Mouse (Mus musculus): ENCODE data around the gene Rgl1. TPM values are rescaled to one million over a fixed set of nuclear protein-coding genes. Genes with fewer than 3 reads are reported as not detected.

Gene Rgl1
- polyA plus RNA-seq, 1 experiment from 2014 or later, result 63.8 TPM

GRCm38 (mm10) chr1:152727604-152728236 is 38.4 kb downstream of the Rgl1 start:
- no peaks in the 10 kb centered on the region for H3K9me3 ChIP-seq (ENCODE audit: control insufficient read depth, low read length)
- H3K27me3 ChIP-seq (ENCODE audit: control insufficient read depth, insufficient read depth, low read length), result no peaks in the 10 kb centered on the region
- 40% methylated on average over 4 of the region's 5 CpGs for WGBS
- ATAC-seq (ENCODE audit: low FRiP score, low TSS enrichment), result no peak
- H3K27ac ChIP-seq (ENCODE audit: low read depth, low read length), result no peak overlapping the region
- H3K4me1 ChIP-seq (ENCODE audit: control insufficient read depth, insufficient read depth, low read length), result no peaks in the 10 kb centered on the region
- H3K36me3 ChIP-seq (ENCODE audit: control insufficient read depth, insufficient read depth, low read length), result no peaks in the 10 kb centered on the region
- H3K4me3 ChIP-seq (ENCODE audit: low read length), result no peak overlapping the region
- H3K4me2 ChIP-seq (replicated peaks; ENCODE audit: low read depth, low read length), result no peak overlapping the region
- no peak overlapping the region for H3K9ac ChIP-seq (ENCODE audit: low read depth, low read length)

GRCm38 (mm10) chr1:152726095-152726494 is 40.1 kb downstream of the Rgl1 start:
- Histone ChIP-seq H3K9me3 (ENCODE audit: control insufficient read depth, low read length) (no peaks in the 10 kb centered on the region), H3K27ac (ENCODE audit: low read depth, low read length) (no peak overlapping the region), H3K4me2 (replicated peaks; ENCODE audit: low read depth, low read length) (no peak overlapping the region), H3K9ac (ENCODE audit: low read depth, low read length) (no peak overlapping the region), H3K27me3 (ENCODE audit: control insufficient read depth, insufficient read depth, low read length) (no peaks in the 10 kb centered on the region), H3K36me3 (ENCODE audit: control insufficient read depth, insufficient read depth, low read length) (no peaks in the 10 kb centered on the region), H3K4me3 (ENCODE audit: low read length) (no peak overlapping the region), H3K4me1 (ENCODE audit: control insufficient read depth, insufficient read depth, low read length) (no peaks in the 10 kb centered on the region)
- no peak for ATAC-seq (ENCODE audit: low FRiP score, low TSS enrichment)
- 69% methylated on average over 3 of the region's 3 CpGs for WGBS

DNA sequence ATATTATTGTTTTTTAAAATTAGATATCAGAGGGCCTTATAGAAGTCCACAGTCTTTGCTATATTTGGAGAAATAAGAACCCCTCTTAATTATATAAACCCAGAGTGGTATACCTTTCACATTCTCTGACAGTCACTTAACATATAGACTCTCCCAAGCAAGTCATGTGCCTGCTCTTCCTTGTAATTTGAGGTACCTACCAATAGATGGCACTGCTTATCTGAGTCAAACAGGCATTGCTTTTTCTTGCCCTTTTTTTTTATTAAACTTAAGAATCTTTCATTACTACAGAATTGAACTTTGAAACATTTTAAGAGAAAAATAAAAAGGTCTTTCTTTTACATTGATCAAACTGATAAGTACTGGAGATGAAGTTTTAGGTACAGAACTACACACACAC is 41.9 kb downstream of the Rgl1 start:
- Histone ChIP-seq H3K27ac (ENCODE audit: low read depth, low read length) (no peak overlapping the region), H3K27me3 (ENCODE audit: control insufficient read depth, insufficient read depth, low read length) (no peaks in the 10 kb centered on the region), H3K4me2 (replicated peaks; ENCODE audit: low read depth, low read length) (no peak overlapping the region), H3K9me3 (ENCODE audit: control insufficient read depth, low read length) (no peaks in the 10 kb centered on the region), H3K36me3 (ENCODE audit: control insufficient read depth, insufficient read depth, low read length) (no peaks in the 10 kb centered on the region), H3K9ac (ENCODE audit: low read depth, low read length) (no peak overlapping the region), H3K4me3 (ENCODE audit: low read length) (no peak overlapping the region), H3K4me1 (ENCODE audit: control insufficient read depth, insufficient read depth, low read length) (no peaks in the 10 kb centered on the region)
- ATAC-seq (ENCODE audit: low FRiP score, low TSS enrichment), result no peak

DNA sequence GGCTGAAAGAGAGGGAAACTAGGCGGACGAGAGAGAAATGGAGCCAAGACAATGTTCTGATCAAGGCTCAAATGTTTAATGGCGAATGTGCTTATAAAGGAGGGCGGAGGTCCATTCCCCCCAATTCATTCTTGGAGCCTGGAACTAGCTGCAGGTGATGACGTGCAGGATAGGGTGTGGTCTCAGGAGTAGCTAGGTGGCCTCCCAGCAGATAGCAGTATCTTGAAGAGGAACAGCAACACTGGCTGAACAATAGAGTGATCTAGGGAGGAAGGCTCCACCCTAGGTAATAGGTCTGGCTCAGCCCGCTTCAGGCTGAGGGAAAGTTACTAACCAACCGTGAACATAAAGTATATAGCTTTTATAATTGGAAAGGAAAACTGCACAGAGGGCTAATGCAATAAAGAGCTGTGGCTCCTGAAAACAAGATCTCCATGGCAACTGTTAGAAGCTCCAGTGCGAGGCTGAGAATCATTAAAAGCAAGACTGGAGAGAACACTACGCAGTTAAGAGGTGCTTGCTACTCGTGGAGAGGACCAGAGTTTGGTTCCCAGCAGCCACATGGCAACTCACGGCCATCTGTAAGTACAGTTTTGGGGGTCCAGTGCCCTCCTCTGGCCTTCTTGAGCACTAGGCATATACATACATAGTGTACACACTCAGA is 44.5 kb downstream of the Rgl1 start:
- Histone ChIP-seq H3K4me1 (ENCODE audit: control insufficient read depth, insufficient read depth, low read length) (0 out of 2 replicates have a peak, but pooled peaks cover 4% of the 10 kb centered on the region), H3K4me2 (replicated peaks; ENCODE audit: low read depth, low read length) (no peak overlapping the region), H3K36me3 (ENCODE audit: control insufficient read depth, insufficient read depth, low read length) (no peaks in the 10 kb centered on the region), H3K27ac (ENCODE audit: low read depth, low read length) (no peak overlapping the region), H3K27me3 (ENCODE audit: control insufficient read depth, insufficient read depth, low read length) (no peaks in the 10 kb centered on the region), H3K9ac (ENCODE audit: low read depth, low read length) (no peak overlapping the region), H3K9me3 (ENCODE audit: control insufficient read depth, low read length) (no peaks in the 10 kb centered on the region), H3K4me3 (ENCODE audit: low read length) (no peak overlapping the region)
- 87% methylated on average over 11 of the region's 11 CpGs for WGBS
- no peak for ATAC-seq (ENCODE audit: low FRiP score, low TSS enrichment)

DNA sequence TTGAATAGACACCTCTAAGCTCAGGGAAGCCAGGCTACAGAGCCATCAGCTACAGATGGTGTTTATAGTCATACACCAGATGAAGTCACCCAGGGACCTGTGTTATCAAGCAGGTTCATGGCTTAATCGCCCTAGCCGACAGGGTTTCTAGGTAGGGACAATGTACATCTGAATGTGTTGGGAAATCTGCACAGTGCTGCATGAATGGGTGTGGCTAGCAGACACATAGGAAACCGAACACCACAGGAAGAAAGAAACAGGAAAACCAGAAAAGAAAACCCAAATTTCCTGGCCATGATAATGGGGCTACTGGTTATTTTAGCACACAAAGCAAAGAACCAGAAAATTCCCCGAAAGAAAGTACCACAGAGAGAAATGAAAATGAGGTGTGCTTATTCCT is 45.2 kb downstream of the Rgl1 start:
- Histone ChIP-seq H3K27ac (ENCODE audit: low read depth, low read length) (no peak overlapping the region), H3K4me2 (replicated peaks; ENCODE audit: low read depth, low read length) (no peak overlapping the region), H3K4me1 (ENCODE audit: control insufficient read depth, insufficient read depth, low read length) (0 out of 2 replicates have a peak, but pooled peaks cover 4% of the 10 kb centered on the region), H3K4me3 (ENCODE audit: low read length) (no peak overlapping the region), H3K9me3 (ENCODE audit: control insufficient read depth, low read length) (no peaks in the 10 kb centered on the region), H3K9ac (ENCODE audit: low read depth, low read length) (no peak overlapping the region), H3K36me3 (ENCODE audit: control insufficient read depth, insufficient read depth, low read length) (no peaks in the 10 kb centered on the region), H3K27me3 (ENCODE audit: control insufficient read depth, insufficient read depth, low read length) (no peaks in the 10 kb centered on the region)
- WGBS, result 82% methylated on average over 4 of the region's 4 CpGs
- ATAC-seq (ENCODE audit: low FRiP score, low TSS enrichment), result no peak

- 57% methylated on average over 6 of the region's 6 CpGs for WGBS
- no peak overlapping the region for H3K4me3 ChIP-seq (ENCODE audit: low read length)
- no peaks in the 10 kb centered on the region for H3K36me3 ChIP-seq (ENCODE audit: control insufficient read depth, insufficient read depth, low read length)
- no peaks in the 10 kb centered on the region for H3K9me3 ChIP-seq (ENCODE audit: control insufficient read depth, low read length)
- H3K27me3 ChIP-seq (ENCODE audit: control insufficient read depth, insufficient read depth, low read length), result no peaks in the 10 kb centered on the region
- no peak overlapping the region for H3K9ac ChIP-seq (ENCODE audit: low read depth, low read length)
- H3K27ac ChIP-seq (ENCODE audit: low read depth, low read length), result no peak overlapping the region
- 0 out of 2 replicates have a peak, but pooled peaks cover 4% of the 10 kb centered on the region for H3K4me1 ChIP-seq (ENCODE audit: control insufficient read depth, insufficient read depth, low read length)
- H3K4me2 ChIP-seq (replicated peaks; ENCODE audit: low read depth, low read length), result no peak overlapping the region
- no peak for ATAC-seq (ENCODE audit: low FRiP score, low TSS enrichment)
Observed at GRCm38 (mm10) chr1:152718200-152718599, 48.0 kb downstream of the Rgl1 start.

DNA sequence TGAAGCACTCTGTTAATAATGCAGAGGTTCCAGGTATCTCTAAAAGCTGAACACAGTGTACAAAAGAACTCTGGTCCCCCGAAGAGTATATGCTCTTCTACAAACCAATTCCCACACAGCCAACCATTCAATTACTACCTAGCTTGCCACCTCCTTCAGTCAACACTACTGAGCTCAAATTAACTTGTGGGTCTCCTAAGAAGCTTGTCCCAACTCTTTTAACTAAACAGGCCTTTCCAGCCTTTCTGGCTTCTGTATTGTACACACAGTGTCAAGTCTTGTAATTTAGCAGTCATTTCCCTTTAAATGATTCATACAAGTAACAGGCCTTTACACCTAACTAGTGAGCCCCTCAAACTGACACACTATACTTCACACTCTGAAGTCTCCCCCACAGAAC is 48.8 kb downstream of the Rgl1 start:
- Histone ChIP-seq H3K4me2 (replicated peaks; ENCODE audit: low read depth, low read length) (no peak overlapping the region), H3K9me3 (ENCODE audit: control insufficient read depth, low read length) (no peaks in the 10 kb centered on the region), H3K4me3 (ENCODE audit: low read length) (no peak overlapping the region), H3K27me3 (ENCODE audit: control insufficient read depth, insufficient read depth, low read length) (no peaks in the 10 kb centered on the region), H3K36me3 (ENCODE audit: control insufficient read depth, insufficient read depth, low read length) (no peaks in the 10 kb centered on the region), H3K4me1 (ENCODE audit: control insufficient read depth, insufficient read depth, low read length) (0 out of 2 replicates have a peak, but pooled peaks cover 4% of the 10 kb centered on the region), H3K9ac (ENCODE audit: low read depth, low read length) (no peak overlapping the region), H3K27ac (ENCODE audit: low read depth, low read length) (no peak overlapping the region)
- WGBS, result 92% methylated on average over 1 of the region's 1 CpGs
- ATAC-seq (ENCODE audit: low FRiP score, low TSS enrichment), result no peak

GRCm38 (mm10) chr1:152714405-152714804 is 51.7 kb downstream of the Rgl1 start:
- H3K4me1 ChIP-seq (ENCODE audit: control insufficient read depth, insufficient read depth, low read length), result 0 out of 2 replicates have a peak, but pooled peaks cover 4% of the 10 kb centered on the region
- WGBS, result 89% methylated on average over 3 of the region's 3 CpGs
- H3K36me3 ChIP-seq (ENCODE audit: control insufficient read depth, insufficient read depth, low read length), result no peaks in the 10 kb centered on the region
- no peak overlapping the region for H3K4me3 ChIP-seq (ENCODE audit: low read length)
- H3K9ac ChIP-seq (ENCODE audit: low read depth, low read length), result no peak overlapping the region
- H3K9me3 ChIP-seq (ENCODE audit: control insufficient read depth, low read length), result no peaks in the 10 kb centered on the region
- H3K4me2 ChIP-seq (replicated peaks; ENCODE audit: low read depth, low read length), result no peak overlapping the region
- H3K27ac ChIP-seq (ENCODE audit: low read depth, low read length), result no peak overlapping the region
- H3K27me3 ChIP-seq (ENCODE audit: control insufficient read depth, insufficient read depth, low read length), result no peaks in the 10 kb centered on the region
- no peak for ATAC-seq (ENCODE audit: low FRiP score, low TSS enrichment)

- 90% methylated on average over 4 of the region's 4 CpGs for WGBS
- Histone ChIP-seq H3K4me1 (ENCODE audit: control insufficient read depth, insufficient read depth, low read length) (0 out of 2 replicates have a peak, but pooled peaks cover 4% of the 10 kb centered on the region), H3K9me3 (ENCODE audit: control insufficient read depth, low read length) (no peaks in the 10 kb centered on the region), H3K36me3 (ENCODE audit: control insufficient read depth, insufficient read depth, low read length) (no peaks in the 10 kb centered on the region), H3K27ac (ENCODE audit: low read depth, low read length) (no peak overlapping the region), H3K4me3 (ENCODE audit: low read length) (no peak overlapping the region), H3K4me2 (replicated peaks; ENCODE audit: low read depth, low read length) (no peak overlapping the region), H3K9ac (ENCODE audit: low read depth, low read length) (no peak overlapping the region), H3K27me3 (ENCODE audit: control insufficient read depth, insufficient read depth, low read length) (no peaks in the 10 kb centered on the region)
- ATAC-seq (ENCODE audit: low FRiP score, low TSS enrichment), result no peak
Observed at GRCm38 (mm10) chr1:152713924-152714323, 52.2 kb downstream of the Rgl1 start.
